Mouse (Mus musculus) G1E (cell line): ENCODE results near the gene Rpl7a. TPM values are rescaled to one million over a fixed set of nuclear protein-coding genes. Genes with fewer than 3 reads are reported as not detected.

ENCODE experiments used
- ATAC-seq: 2 replicates; pipeline ENCODE4 v1.8.0; 2016; ENCODE audit warnings: mild to moderate bottlenecking; ENCODE audit not compliant: insufficient number of reproducible peaks, poor library complexity, low FRiP score, severe bottlenecking; ENCODE audit errors: extremely low read depth
- DNase-seq: peaks from one replicate; pipeline ENCODE4 v3.0.0; 2012; ENCODE audit warnings: low spot score
- H3K27me3 ChIP-seq: 2 replicates; pipeline ENCODE4 v1.6.1; 2012; ENCODE audit warnings: mild to moderate bottlenecking, low read length, inconsistent platforms; ENCODE audit not compliant: insufficient read depth
- H3K36me3 ChIP-seq: replicated peaks from 2 replicates; pipeline ENCODE3; 2012; ENCODE audit warnings: mild to moderate bottlenecking, inconsistent platforms
- H3K4me1 ChIP-seq: 2 replicates; pipeline ENCODE4 v1.6.1; 2012; ENCODE audit warnings: low read depth, low read length, inconsistent platforms, mixed read lengths; ENCODE audit not compliant: insufficient read depth
- H3K4me3 ChIP-seq: 2 replicates; pipeline ENCODE4 v1.5.1; 2012; ENCODE audit warnings: low read depth, mild to moderate bottlenecking, inconsistent platforms, low read length, moderate library complexity, mixed read lengths
- H3K9me3 ChIP-seq: replicated peaks from 2 replicates; pipeline ENCODE4 v1.6.1; 2012; ENCODE audit warnings: inconsistent platforms
- CTCF ChIP-seq: IDR thresholded peaks from 2 replicates; pipeline ENCODE4 v1.5.1; 2012; ENCODE audit warnings: low read depth, low read length, inconsistent platforms, mixed read lengths
- GATA1 ChIP-seq: IDR thresholded peaks from 2 replicates; pipeline ENCODE4 v1.6.1; 2012; ENCODE audit warnings: borderline replicate concordance, low read length, inconsistent platforms, mixed read lengths
- GATA2 ChIP-seq: IDR thresholded peaks from 2 replicates; pipeline ENCODE4 v1.6.1; 2012; ENCODE audit warnings: low read depth, low read length, inconsistent platforms, borderline replicate concordance
- POLR2AphosphoS5 ChIP-seq: IDR thresholded peaks from 2 replicates; pipeline ENCODE4 v1.6.1; 2012; ENCODE audit warnings: low read depth, low read length, inconsistent platforms; ENCODE audit not compliant: insufficient replicate concordance
- TAL1 ChIP-seq: conservative IDR thresholded peaks from 2 replicates; pipeline ENCODE4 v1.6.1; 2012; ENCODE audit warnings: low read depth, low read length, inconsistent platforms, mixed read lengths
- polyA plus RNA-seq: library from polyadenylated mRNA; stranded (reverse); fragments of >175 nt; gene quantifications from 2 replicates; pipeline ENCODE4 v1.2.3, GENCODE M21; 2012
- total RNA-seq, 2 experiments: library from RNA; stranded (forward) in 1 of 2; stranded (reverse) in 1 of 2; fragments of 200-1000 nt in 1 of 2; fragments of >200 nt in 1 of 2; fragmentation: Nextera tagmentation in 1 of 2; gene quantifications; 2 replicates each; pipeline ENCODE4 v1.2.3; 2014 to 2017

Rpl7a gene
- total and polyA plus RNA-seq, 3 experiments: 1,074 to 5,305 (median 2,095) TPM

DNA sequence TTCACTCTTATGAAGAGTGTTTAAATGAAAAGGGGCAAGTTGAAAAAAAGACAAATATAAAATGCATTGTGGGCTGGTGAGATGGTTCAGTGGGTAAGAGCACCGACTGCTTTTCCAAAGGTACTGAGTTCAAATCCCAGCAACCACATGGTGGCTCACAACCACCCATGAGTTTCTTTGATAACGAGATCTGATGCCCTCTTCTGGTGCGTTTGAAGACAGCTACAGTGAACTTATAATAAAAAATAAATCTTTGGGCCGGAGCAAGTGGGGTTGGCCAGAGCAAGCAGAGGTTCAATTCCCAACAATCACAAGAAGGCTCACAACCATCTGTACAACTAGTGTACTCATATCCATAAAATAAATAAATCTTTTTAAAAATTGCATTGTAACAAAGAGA lies 14.7 kb upstream of the Rpl7a start:
- no peaks in the 10 kb centered on the region for H3K27me3 ChIP-seq
- H3K4me3 ChIP-seq: no peak overlapping the region
- DNase-seq (no peak), ATAC-seq (no peak)
- no peak for TF ChIP-seq CTCF
- peaks cover 93% of the 10 kb centered on the region for H3K36me3 ChIP-seq
- peaks cover 23% of the 10 kb centered on the region for H3K4me1 ChIP-seq
- no peaks in the 10 kb centered on the region for H3K9me3 ChIP-seq

DNA sequence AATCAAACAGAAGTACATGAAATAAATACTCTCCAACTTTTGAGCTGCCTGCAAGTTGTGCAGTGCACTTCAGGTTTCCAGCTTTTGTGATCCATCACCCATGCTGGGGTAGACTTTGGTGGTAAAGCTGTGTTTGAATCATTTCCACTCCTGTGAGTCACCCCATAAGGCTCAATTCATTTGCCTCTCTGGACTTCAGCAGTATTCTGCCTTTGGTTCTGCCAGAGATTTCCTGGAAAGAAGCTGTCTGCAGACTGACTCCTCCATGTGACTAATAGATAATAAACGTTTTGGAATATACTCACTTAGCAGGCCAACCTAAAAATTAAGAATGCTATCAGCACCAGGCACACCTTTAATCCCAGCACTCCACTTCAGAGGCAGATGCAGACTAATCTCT lies 9.8 kb upstream of the Rpl7a start:
- TF ChIP-seq TAL1 (no peak), CTCF (no peak), GATA2 (no peak), GATA1 (no peak), POLR2AphosphoS5 (no peak)
- ATAC-seq (no peak), DNase-seq (no peak)
- Histone ChIP-seq H3K4me1 (peaks cover 43% of the 10 kb centered on the region), H3K27me3 (no peaks in the 10 kb centered on the region), H3K9me3 (no peaks in the 10 kb centered on the region), H3K36me3 (peaks cover 83% of the 10 kb centered on the region), H3K4me3 (no peak overlapping the region)

DNA sequence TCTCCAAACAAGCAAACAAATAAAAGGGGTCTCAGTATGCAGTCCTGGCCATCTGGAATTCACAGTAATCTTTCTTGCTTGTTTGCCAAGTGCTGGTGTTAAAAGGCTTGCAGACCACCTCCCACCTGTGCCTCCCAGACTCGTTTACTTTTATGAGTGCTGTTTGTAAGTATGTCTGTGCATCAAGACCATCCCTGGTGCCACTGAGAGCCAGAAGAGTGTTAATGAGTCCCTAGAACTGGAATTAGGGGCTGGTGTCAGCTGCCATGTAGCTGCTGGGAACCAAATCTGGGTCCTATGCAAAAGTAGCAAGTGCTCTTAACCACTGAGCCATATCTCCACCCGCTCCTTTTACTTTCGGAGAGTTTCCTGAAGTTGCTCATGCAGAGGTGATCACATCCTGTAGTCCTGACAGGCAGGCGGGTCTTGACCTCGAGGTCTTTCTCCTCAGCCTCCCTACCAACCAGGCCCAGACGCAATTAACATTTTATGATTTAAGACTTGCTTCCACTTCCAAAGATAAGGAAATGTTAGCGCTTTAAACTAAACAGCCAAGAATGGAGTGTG lies 8.6 kb upstream of the Rpl7a start:
- Histone ChIP-seq H3K4me3 (peak overlapping the region; percentile 86), H3K4me1 (peaks cover 55% of the 10 kb centered on the region), H3K9me3 (no peaks in the 10 kb centered on the region), H3K36me3 (peaks cover 83% of the 10 kb centered on the region), H3K27me3 (no peaks in the 10 kb centered on the region)
- no peak for TF ChIP-seq GATA1
- TF ChIP-seq CTCF: no peak
- no peak for TF ChIP-seq POLR2AphosphoS5
- no peak for TF ChIP-seq GATA2
- TF ChIP-seq TAL1: no peak
- ATAC-seq (no peak), DNase-seq (no peak)

DNA sequence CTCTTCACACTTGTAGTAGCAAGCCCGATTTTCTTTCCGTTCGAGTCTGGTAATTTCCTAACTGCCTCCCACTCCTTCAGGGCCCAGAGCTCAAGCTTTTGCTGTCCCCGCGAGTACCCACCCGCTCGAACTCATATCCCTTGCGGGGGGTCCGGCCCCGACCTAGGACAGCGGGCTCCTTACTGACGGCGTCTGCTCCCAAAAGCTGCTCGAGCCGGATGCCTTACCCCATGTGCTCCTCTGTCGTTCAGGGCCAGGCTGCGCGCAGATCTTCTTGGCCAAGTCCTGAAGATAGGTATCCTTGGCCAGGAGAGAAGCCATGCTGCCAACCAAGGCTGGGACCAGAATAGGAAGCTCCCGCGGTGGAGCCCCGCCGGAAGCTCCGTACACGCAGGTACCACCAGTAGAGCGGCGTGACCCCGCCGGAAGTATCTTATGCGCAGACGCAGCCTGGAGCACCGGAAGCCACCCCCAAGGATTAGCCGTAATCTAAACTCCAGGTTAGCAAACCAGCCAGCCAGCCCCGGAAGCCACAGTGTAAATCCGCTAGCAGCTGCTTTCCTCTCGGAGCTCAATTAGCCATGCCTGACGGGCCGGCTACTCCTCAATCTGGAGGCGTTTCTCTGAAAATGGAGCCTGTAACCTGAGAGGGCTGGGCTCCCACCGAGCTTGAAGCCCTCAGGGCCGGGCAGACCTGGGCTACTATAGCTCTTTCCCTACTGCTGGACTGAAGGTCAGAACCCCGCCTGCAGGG lies 7.9 kb upstream of the Rpl7a start, which contains the start of gene Surf6:
Gene Surf6 (minus strand): TSS at position 413 of the 754 bp plus-strand sequence.
- peak; percentile 90 for ATAC-seq
- Histone ChIP-seq H3K4me3 (peak within 1 kb of the TSS; percentile 86), H3K4me1 (peaks cover 63% of the 10 kb centered on the region), H3K36me3 (peaks cover 83% of the 10 kb centered on the region), H3K27me3 (no peaks in the 10 kb centered on the region), H3K9me3 (no peaks in the 10 kb centered on the region)
- peak; percentile 95 for DNase-seq
- no peak for TF ChIP-seq TAL1
- no peak for TF ChIP-seq GATA2
- no peak for TF ChIP-seq POLR2AphosphoS5
- TF ChIP-seq GATA1: no peak
- no peak for TF ChIP-seq CTCF

DNA sequence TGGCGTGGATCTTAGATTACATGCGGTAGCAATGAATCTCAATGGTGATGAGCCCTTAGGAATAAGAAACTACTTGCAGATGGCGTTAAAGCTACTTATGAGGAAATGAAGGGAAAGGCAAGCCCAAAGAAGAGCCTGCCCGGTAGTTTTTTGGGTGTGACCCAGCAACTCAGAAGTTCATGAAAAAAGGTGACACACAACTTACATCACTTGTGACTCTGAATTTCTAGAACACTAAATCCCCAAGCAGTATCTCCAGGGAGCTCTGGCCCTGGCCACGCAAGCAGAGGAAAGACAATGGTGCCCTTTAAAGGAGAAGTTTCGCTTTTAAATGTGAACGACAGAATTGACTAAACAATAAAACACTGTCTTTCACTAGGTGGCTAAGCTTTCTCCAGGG lies 7.3 kb upstream of the Rpl7a start:
- ATAC-seq: no peak
- H3K4me3 ChIP-seq: peak overlapping the region; percentile 86
- TF ChIP-seq POLR2AphosphoS5: no peak; the same call in 1 of the 2 replicates
- TF ChIP-seq CTCF: no peak
- TF ChIP-seq GATA2: no peak
- no peak for TF ChIP-seq TAL1
- no peak for TF ChIP-seq GATA1
- H3K9me3 ChIP-seq: no peaks in the 10 kb centered on the region
- DNase-seq: no peak
- H3K36me3 ChIP-seq: peaks cover 83% of the 10 kb centered on the region
- no peaks in the 10 kb centered on the region for H3K27me3 ChIP-seq
- peaks cover 69% of the 10 kb centered on the region for H3K4me1 ChIP-seq

DNA sequence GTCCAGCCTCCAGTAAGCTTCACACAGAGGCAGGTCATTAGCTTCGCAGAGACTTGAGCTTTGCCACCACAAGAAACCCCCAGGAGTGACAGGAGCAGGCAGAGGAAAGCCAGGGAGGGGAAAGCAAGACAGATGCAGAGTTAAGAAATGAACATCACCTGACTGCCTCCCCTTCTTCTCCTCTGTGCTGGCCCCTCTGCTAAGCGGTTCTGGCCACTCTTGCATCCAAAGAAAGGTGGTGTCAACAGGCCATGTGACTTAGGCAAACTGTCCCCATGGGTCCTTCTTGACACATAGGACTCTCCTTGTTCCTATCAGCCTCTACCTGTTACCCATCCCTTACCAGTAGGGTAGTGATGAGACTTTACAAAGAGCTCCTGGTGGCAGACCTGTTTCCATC lies 4.6 kb upstream of the Rpl7a start:
- no peak for DNase-seq
- TF ChIP-seq GATA2: no peak
- no peak for TF ChIP-seq POLR2AphosphoS5
- TF ChIP-seq CTCF: no peak
- no peak for TF ChIP-seq GATA1
- TF ChIP-seq TAL1: no peak
- H3K4me1 ChIP-seq: peaks cover 71% of the 10 kb centered on the region
- no peak overlapping the region for H3K4me3 ChIP-seq
- no peaks in the 10 kb centered on the region for H3K9me3 ChIP-seq
- peaks cover 67% of the 10 kb centered on the region for H3K36me3 ChIP-seq
- no peaks in the 10 kb centered on the region for H3K27me3 ChIP-seq
- ATAC-seq: no peak
